Mouse (Mus musculus): ENCODE data around the gene Espn.

The Espn gene

DNA sequence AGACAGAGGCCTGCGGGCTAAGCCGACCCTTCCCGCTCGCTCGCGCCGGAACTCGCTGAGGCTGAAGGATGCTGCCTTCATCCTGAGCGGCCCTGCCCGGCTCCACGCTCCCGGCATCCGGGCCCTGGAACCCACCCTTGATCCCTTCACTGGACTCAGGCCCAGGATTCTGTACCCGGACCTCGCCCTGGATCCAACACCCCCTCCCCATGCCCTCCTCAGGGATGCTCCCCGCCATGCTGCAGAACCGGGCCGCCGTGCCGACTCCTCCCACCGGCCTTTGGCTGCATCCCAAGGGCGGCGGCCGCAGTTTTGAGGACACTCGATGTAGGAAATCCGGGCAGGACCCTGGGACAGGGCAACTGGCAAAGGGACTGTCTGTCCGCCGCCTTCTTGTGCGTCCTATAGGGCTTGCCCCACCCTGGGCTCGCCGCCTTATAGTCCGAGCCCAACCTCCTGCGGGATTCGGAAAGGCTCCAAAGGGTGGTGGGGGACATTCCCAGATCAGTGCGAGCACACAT is 26.2 kb upstream of the Espn start:
- DNase-seq (ENCODE audit: low spot score in 2 of 2): peak; percentile 42 to 53

DNA sequence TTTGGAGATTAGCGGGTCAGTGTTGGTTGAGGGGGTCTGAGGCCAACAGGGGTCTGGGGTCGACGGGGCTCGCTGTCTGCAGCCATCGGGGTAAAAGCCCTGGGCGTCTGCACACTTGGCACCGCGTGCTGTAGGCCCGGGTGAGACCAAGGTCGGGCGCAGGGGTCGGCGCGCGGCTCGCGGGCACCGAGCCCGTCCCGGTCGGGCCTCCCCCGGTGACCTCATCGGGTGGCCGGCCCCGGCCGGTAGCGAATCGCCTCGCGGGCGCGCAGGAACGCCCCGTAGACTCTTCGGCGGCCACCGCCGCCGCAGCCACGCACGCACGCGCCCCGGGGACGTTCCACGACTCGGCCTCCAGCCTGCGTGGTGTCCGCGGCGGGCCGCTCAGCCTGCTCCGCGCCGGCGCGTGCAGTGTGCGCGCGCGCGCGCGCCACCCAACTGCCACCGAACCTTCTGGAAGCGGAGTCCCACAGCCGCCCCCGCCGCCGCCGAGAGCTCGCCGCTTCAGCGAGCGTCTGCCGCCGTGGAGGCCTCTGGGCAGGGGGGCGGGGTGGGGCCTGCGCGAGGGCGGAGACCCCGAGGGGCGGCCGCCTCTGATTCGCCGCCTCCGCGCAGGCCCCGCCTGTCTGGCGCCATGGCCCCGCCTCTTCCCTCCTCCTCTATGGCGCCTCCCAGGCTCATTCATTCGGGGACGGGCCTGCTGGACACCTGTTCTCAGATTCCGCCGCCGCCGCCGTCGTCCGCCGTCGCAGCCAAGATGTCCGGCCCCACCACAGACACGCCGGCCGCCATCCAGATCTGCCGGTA is 25.6 kb upstream of the Espn start, which contains the start of gene Acot7:
TSS of gene Acot7 (plus strand) at position 598 of the 807 bp plus-strand sequence.
- DNase-seq (ENCODE audit: low spot score in 2 of 2): peak; percentile 81 to 85

DNA sequence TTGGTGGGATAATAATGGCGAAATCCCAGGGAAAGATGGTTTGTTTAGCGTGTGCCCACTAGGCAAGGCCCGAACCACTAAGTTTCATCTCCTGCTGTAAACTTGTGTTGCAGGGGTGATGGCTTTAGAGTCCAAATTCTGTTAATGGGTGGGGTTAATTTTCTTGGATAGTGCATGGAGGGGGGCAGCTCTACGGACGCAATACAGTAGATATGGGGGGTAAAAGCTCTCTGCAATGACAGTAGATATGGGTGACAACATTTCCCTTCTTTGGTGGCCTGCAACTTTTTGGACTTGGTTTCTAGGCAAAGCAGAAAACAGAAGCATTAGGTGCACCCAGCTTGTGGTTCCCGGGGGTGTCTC is 25.0 kb upstream of the Espn start:
- no peak for DNase-seq (ENCODE audit: low spot score in 2 of 2)

DNA sequence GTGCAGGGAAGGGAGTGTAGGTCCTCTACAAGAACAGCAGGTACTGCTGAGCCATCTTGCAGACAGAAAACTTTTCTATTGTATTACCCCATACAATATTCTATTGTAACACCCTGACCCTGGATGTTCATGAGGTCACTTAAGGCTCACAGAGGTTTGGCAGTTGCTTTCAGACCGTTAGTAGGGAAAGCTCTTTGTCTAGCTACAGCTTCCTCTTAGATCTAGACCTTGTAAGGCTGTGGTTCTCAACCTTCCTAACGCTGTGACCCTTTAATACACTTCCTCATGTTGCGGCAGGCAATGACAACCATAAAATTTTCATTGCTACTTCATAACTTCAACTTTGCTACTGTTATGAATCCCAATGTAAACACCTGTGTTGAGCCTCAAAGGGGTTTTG is 24.5 kb upstream of the Espn start:
- DNase-seq (ENCODE audit: low spot score in 2 of 2): no peak

DNA sequence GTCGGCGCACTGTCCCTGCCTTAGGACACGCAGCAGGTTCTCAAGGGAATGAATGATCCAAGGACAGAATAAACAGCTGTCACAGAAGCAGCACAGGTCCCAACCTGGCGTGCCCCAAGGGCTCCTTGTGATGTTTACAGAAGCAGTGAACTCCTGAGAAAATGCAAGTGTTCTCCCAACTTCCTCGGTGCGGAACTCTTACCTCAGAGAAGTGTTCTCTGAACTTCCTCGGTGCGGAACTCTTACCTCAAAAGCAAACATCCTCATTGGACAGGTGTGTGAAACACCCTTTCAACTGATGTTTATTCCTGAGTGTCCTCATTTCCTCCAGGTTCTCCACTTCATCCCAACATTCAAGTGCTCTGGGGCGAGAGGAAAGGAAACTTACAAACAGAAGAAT is 21.8 kb upstream of the Espn start:
- DNase-seq (ENCODE audit: low spot score in 2 of 2): no peak

DNA sequence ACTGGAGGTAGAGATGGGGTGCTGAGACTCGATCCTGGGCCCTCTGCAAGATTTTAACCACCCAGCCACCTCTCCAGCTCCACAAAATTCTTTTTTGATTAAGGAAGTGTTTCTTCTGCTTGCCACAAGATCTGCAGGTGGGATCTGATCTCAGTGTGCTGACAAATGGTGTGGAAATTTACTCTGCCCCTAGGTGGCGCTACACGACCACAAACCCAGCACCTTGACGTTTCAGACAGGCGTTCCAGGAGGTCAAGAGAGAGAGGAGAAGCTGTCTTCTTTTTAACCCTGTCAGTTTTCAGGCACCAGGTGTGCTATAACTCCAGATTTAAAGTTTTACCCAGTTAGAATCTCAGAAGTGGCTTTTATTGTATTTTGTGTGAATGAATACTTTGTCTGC is 20.9 kb upstream of the Espn start:
- DNase-seq (ENCODE audit: low spot score in 2 of 2): peak; percentile 57 to 80

DNA sequence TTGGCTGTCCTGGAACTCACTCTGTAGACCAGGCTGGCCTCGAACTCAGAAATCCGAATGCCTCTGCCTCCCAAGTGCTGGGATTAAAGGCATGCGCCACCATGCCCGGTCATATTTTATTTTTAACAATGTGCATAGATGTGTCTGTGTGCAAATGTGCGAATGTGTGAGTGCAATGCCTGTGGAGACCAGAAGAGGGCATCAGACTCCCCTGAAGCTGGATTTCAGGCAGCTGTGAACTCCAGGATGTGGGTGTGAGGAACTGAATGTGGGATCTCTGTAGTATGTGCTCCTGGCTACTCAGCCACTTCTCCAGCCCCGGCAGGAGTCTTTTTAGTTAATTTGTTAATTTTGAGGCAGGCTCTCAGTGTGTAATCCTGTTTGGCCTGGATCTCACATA is 19.4 kb upstream of the Espn start:
- no peak for DNase-seq (ENCODE audit: low spot score in 2 of 2)

DNA sequence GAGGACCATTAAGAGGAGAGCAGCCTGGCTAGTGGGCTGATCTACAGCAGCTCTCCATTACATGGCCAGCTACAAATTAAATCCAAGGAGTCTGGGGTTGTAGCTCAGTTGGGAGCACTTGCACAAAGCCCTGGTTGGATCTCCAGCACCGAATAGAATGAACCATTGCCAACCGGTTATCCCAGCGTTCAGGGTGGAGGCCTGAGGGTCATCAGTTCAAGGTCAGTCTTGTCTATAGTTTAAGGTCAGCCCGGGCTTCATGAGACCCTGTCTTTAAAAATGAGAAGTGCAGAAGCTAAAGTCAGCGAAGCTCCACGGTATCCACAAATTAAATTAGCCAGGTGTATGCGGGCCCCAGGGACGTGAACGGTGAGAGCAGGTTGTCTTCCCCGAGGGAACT is 18.1 kb upstream of the Espn start:
- no peak for DNase-seq (ENCODE audit: low spot score in 2 of 2)

DNA sequence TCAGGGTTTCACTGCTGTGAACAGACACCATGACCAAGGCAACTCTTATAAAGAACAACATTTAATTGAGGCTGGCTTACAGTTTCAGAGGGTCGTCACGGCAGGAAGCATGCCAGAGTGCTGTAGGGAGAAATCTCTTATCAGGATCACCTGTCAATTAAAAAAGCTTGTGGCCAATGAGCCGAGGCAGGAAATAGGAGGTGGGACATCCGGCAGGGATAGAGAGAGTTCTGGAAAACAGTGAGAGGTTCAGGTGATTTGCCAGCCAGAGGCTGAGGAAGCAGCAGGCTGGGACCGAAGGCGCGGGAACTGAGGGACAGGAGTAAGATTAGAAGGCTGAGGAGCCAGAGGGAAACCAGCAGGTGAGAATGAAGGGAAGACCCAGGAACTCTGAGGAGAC is 16.9 kb upstream of the Espn start:
- DNase-seq (ENCODE audit: low spot score in 2 of 2): no peak

DNA sequence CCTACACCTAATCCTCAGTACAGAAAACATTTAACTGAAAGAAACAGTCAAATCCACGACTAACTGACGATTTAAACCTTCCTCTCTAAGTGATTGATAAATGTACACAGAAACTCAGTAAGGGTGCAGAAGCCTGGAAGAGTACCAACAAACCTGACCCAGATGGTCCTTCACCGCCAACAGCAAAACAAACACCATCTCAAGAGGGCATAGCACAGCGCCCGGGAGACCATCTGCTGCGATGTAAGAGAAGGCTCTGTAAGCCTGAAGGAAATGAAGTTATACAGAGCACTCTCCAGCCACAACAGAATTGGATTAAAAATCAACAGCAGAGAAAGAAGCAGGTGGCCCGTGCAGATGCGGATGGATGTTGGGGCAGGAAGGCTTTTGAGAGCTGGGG is 15.9 kb upstream of the Espn start:
- no peak for DNase-seq (ENCODE audit: low spot score in 2 of 2)

DNA sequence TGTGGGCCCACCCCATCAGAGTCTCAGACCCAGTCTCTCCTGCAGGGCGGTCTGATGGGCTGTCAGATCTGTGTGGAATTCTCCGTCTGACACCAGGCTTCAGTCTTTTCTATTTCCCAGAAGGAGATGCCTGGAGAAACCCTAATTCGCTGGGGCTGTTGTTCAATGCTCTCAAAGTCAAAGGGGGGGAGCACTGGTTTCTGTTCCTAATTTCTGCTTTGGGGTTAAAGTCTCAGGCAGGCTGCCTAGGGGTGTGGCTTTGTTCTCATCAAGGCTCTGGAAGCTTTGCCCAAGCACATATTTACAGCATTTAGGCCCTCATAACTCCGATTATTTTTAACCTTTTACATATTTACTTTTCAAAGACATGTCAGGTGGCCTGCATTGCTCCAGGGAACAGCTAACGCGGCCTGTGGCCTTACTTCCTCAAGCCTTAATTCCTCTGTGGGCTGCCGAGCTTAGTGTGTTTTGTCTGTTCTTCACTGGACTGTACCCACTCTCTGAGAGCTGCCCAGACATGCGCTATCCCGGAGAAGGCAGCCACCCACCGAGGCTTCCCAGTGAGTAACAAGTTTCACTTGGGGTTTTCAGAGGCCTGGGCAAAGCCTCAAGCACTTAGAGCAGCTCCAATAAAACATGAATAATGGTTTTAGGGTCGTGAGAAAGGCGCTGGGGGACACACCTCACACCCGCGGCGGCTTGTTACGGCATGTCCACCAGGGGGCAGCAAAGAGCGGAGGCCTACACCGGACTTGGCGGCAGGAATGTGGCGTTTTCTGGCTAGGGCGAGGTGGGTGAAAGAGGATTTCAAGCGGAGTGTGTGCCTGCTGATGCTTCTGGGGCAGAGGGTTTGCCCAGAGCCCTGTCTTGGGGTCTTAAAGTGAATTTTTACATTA is 13.1 kb upstream of the Espn start:
- DNase-seq (ENCODE audit: low spot score in 2 of 2): peak in 1 of 2 experiments; percentile 47

DNA sequence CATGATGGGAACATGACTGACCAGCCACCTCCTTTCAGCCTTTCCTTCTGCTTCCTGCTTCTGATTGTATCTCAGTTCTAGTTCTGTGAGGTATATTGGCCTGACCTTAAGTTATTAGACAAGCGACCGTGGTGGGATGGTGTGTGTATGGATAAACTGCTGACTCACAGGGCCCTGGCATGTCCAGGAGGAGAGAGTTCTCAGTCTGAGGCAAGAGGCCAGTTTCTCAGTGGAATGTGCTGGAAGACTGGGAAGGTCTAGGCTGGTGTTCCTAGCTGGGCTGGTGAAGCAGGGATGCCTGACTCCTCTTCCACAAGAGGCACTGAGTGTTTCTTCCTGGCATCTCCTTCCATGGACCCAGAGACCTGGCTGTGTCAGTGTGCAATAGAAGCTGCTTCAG is 10.6 kb upstream of the Espn start:
- no peak for DNase-seq (ENCODE audit: low spot score in 2 of 2)

DNA sequence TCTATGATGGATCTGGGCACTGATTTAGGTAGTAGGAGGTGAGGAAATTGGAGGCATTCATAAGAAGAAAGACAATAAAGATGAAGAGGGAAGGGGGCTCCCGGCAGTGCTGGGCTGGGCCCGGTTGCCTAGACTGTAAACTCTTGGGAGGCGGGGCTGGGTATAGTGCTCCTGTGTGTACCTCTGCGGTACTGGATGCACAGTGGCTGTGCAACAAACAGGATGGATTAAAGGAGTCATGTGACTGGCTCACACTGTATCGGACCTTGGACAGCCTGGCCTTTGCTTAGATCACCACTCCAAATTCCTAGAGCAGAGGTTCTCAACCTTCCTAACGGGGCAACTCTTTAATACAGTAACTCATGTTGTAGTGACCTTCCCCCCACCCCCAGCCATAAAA is 9.4 kb upstream of the Espn start:
- DNase-seq (ENCODE audit: low spot score in 2 of 2): no peak

DNA sequence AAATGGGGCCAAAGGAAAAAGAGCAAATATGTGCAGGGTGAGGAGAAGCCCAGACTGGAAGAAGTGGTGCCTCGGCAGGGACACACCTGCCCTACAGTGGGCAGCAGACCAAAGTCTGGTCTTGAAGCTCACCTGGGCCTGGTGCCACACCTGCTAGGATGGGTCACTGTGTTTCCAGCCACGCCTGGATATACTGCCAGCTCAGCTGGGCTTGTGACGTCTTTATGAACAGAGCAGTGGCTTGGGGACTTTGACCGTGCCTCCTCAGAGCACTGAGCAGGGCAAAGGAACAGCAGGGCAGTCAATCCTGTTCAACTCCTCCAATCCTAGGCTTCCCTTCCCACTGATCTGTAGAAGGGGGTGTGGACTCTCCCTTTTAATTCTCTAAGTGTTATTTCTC is 8.6 kb upstream of the Espn start:
- DNase-seq (ENCODE audit: low spot score in 2 of 2): no peak

DNA sequence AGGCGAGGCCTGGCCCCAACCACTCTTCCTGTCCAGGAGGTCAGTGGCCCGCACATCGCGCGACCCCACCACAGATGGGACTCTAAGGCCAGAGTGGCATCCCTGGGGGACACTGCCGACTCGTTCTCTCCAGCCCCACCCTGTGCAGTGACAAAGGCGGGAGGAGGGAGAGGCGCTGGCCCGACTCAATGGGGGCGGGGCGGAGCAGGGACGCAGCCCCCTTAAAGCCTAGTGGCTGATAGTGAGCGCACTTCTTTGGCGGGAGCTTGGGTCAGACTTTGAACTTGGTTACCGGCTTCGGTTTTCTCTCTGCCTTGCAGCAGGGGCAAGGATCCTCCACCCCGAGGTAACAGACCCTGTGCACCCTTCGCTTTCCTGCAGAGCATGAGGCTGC is 7.1 kb upstream of the Espn start:
- no peak for DNase-seq (ENCODE audit: low spot score in 2 of 2)

DNA sequence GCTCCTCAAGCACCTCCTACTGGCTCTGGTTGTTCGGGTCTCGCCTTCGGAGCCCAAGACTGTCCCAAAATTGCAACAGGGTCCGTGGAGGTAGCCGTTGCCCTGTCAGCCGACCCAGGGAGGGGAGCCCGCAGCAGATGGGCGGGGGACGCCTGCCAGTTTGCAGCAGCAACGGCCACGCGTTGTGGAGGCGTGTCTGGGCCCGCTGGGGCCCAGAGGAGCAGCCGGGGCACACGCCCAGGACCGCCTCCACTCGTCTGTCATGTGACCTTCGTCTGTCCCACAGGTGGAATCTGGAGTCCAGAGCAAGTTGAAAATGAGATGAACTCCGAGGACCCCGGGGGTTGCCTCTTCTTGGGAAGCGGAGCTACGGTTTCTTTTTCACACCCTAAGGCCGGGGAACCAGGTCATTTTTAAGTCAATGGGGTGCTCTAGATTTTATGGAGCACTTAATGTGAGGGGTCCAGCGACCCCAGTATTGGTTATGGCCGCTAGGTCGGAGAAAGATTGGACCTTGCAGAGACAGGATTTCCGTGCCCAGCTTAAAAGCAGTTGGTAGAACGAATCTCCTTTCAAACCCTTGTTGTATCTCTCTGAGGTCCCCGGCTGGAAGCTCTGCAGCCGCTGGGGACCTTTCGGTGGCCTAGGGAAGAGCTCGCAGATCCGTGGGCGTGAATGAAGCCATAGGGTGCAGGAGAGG is 6.6 kb upstream of the Espn start, which contains the start of gene Hes2:
TSS of gene Hes2 (plus strand) at position 283 of the 700 bp plus-strand sequence.
- DNase-seq (ENCODE audit: low spot score in 2 of 2): no peak

DNA sequence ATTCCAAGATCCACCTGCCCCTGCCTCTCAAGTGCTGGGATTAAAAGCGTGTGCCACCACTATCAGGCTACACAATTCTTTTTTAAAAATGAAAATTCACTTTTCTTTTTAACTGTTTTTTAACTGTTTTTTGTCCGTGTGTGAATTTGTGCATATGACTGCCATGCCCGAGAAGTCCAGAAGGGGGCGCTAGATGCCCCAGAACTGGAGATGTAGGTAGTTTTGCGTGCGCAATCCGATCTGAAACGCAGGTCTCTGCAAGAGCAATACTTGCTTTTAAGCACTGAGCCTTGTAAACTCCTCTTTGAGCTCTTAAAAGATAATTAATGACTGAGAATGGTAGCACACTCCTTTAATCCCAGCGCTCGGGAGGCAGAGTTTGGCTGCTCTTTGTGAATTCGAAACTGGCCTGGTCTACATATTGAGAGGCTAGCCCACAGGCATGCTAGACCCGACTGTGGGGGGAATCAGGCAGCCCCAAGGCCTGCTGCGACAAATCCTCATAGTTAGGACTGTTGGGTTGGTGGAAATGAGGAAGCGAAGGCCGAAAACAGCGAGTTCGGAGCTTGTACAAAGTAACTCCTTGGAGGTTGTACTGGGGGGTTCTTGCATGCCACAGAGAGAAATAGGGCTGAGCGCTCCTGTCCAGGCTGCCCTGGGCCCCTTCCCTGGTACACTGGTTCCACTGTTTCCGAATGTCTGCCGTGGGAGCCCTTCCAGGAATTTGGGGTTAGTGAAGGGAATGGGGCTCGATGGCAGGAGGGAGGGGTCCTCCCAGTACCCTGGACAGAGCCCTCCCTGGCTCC is 5.8 kb upstream of the Espn start:
- no peak for DNase-seq (ENCODE audit: low spot score in 2 of 2)

DNA sequence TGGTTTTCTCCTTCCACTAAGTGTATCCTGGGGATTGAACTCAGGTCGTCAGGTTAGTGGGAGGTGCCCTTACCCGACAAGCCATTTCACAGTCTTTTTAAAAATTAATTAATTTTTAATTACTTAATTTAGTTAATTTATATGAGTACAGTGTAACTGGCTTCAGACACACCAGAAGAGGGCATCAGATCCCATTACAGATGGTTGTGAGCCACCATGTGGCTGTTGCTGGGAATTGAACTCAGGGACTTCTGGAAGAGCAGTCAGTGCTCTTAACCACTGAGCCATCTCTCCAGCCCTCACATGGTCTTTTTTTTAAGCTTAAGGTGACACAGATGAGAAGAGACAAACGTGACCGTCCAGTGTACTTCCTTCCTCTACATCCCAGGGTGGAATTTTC is 2.8 kb upstream of the Espn start:
- no peak for DNase-seq (ENCODE audit: low spot score in 2 of 2)

DNA sequence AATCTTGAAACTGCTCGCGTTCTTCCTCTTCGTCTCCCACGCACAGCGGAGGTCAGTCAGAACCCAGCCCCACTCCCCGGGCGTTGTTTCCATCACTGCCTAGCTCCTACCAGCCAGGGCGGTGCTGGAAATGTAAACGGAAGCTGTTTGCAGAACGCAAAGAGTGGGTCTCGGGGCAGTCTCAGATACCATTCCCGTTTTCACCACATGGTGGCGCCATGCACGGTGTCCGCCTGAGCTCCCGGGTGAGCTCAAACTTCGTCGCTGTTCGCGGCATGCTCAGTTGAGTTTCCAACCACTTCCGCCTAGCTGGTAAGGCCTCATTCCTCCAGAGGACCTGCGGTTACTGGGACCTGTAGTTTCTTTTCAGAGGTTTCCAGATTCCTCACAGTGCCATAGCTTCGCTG is 1.6 kb upstream of the Espn start:
- DNase-seq (ENCODE audit: low spot score in 2 of 2): peak in 1 of 2 experiments; percentile 70

DNA sequence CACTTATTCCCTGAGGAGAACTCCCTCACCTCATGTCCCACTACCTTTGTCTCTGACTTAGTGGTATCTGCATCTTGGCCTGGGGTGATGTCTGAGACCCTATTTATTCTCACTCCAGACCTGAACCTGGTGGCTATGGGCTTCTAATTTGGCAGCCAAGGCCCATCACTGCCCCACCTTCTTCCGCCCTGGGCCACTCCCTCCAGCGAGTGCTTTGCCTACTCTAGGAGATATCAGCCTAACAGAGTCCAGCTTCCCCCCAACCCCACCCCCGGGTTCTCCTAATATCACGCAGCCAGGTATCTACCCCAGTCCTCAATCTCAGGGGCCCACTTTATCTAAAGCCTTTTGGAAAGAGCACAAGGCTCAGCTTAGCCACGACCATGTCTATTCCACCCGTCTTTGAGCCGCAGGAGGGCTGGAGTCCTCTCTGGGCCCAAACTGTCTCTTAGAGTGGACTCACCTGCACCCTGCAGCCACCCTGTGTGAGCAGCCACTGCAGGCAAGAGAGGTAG is 663 bp downstream of the Espn start:
- no peak for DNase-seq (ENCODE audit: low spot score in 2 of 2)

DNA sequence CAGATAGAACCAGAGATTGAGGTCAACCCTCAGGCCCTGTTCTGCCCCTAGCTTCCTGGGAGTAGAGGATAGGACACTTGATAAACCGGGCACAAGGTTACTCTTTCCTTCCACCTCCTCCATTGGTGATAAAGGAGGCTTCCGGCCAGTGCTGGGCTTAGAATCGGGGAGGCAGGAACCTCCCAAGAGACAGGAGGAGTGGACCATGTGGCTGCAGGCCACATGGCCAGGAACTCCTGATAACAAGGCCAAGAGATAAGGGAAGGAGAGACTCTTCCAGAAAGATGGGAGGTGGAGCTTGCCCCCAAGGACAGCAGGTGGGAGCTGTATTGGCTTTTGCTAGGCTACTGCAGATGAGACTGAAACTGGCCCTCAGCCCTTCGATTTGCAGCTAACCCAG is 1.6 kb downstream of the Espn start:
- DNase-seq (ENCODE audit: low spot score in 2 of 2): no peak

Data from frontal cortex, postnatal 14 days (tissue).